Mouse (Mus musculus) liver, embryonic 14.5 days (tissue): Measurements from ENCODE around the gene Hist1h4n. TPM values are rescaled to one million over a fixed set of nuclear protein-coding genes. Genes with fewer than 3 reads are reported as not detected.
"Not testable (repeated sequence)": the region's sequence is repeated elsewhere in the genome, so short reads cannot be mapped to it uniquely, and the experiment has no call there.

Source experiments
- ATAC-seq: fragments of 200-750 bp; cut with Nextera tagmentation; 2 replicates; pipeline ENCODE4 v1.8.0; 2017; ENCODE audit warnings: moderate number of reproducible peaks, mild to moderate bottlenecking, moderate library complexity; ENCODE audit not compliant: insufficient read depth
- DNase-seq, 3 experiments: peaks; one replicate each; pipeline ENCODE4 v3.0.0-alpha.2; 2012 to 2013; ENCODE audit warnings: low read depth in 3 of 3, low spot score in 3 of 3
- H3K27ac ChIP-seq: fragments of 300-500 bp; sonication (generic); 2 replicates; pipeline ENCODE4 v1.5.1; 2014; ENCODE audit warnings: moderate library complexity, mild to moderate bottlenecking, control low read depth, inconsistent platforms
- H3K27me3 ChIP-seq: fragments of 300-500 bp; sonication (generic); 2 replicates; pipeline ENCODE4 v1.6.1; 2014; ENCODE audit warnings: mild to moderate bottlenecking, low read length, moderate library complexity; ENCODE audit not compliant: control insufficient read depth, insufficient read depth
- H3K36me3 ChIP-seq: fragments of 300-500 bp; sonication (generic); replicated peaks from 2 replicates; pipeline ENCODE4 v1.6.1; 2014; ENCODE audit warnings: low read depth; ENCODE audit not compliant: control insufficient read depth, insufficient read depth
- H3K4me1 ChIP-seq, 2 experiments: fragments of 200-500 bp in 1 of 2; fragments of 300-500 bp in 1 of 2; sonication (generic) in 1 of 2; replicated peaks; 2 replicates each; pipeline ENCODE4 v1.6.1; 2012 to 2014; ENCODE audit warnings: antibody characterized with exemption in 1 of 2, inconsistent platforms in 1 of 2, low read length in 1 of 2; ENCODE audit not compliant: control insufficient read depth in 2 of 2, insufficient read depth in 2 of 2
- H3K4me2 ChIP-seq: fragments of 300-500 bp; sonication (generic); 2 replicates; pipeline ENCODE4 v1.6.1; 2014; ENCODE audit warnings: low read depth, mild to moderate bottlenecking, control low read depth, moderate library complexity
- H3K4me3 ChIP-seq, 2 experiments: fragments of 200-500 bp in 1 of 2; fragments of 300-500 bp in 1 of 2; sonication (generic) in 1 of 2; 2 replicates each; pipeline ENCODE4 v1.5.1; 2012 to 2014; ENCODE audit warnings: low read depth in 2 of 2, low read length in 2 of 2, mild to moderate bottlenecking in 2 of 2, control low read depth in 1 of 2, inconsistent platforms in 1 of 2, moderate library complexity in 1 of 2; ENCODE audit not compliant: insufficient read depth in 1 of 2
- H3K9ac ChIP-seq: fragments of 300-500 bp; sonication (generic); replicated peaks from 2 replicates; pipeline ENCODE4 v1.6.1; 2014; ENCODE audit warnings: mild to moderate bottlenecking, control low read depth, moderate library complexity
- H3K9me3 ChIP-seq: fragments of 300-500 bp; sonication (generic); 2 replicates; pipeline ENCODE4 v1.6.1; 2016; ENCODE audit warnings: low read length, mixed read lengths; ENCODE audit not compliant: control insufficient read depth
- CTCF ChIP-seq: IDR thresholded peaks from 2 replicates; pipeline ENCODE4 v1.5.1; 2016; ENCODE audit warnings: antibody characterized with exemption, low read depth, control low read depth
- EP300 ChIP-seq: IDR thresholded peaks from 2 replicates; pipeline ENCODE4 v1.6.1; 2016; ENCODE audit warnings: antibody characterized with exemption, low read depth
- WGBS: fragments of 180-500 bp; shearing (Covaris S2); extraction: QIAGEN DNeasy Blood & Tissue Kit; methylation state at CpG from one replicate; pipeline ENCODE4 v1.1.7; 2014; ENCODE audit not compliant: insufficient replicate concordance; 5-methylcytosine and 5-hydroxymethylcytosine counted together
- polyA plus RNA-seq, 2 experiments: library from polyadenylated mRNA; depleted of rRNA in 1 of 2; stranded (reverse) in 1 of 2; unstranded in 1 of 2; fragments of >200 nt; fragmentation: Nextera tagmentation in 1 of 2; extraction: Ambion mirVana in 1 of 2; gene quantifications; 2 replicates each; pipeline versions ENCODE4 v1.2.1 to v1.2.3; 2012 to 2014

Hist1h4n gene
- polyA plus RNA-seq, 2 experiments = 35.5 to 50.3 TPM

DNA sequence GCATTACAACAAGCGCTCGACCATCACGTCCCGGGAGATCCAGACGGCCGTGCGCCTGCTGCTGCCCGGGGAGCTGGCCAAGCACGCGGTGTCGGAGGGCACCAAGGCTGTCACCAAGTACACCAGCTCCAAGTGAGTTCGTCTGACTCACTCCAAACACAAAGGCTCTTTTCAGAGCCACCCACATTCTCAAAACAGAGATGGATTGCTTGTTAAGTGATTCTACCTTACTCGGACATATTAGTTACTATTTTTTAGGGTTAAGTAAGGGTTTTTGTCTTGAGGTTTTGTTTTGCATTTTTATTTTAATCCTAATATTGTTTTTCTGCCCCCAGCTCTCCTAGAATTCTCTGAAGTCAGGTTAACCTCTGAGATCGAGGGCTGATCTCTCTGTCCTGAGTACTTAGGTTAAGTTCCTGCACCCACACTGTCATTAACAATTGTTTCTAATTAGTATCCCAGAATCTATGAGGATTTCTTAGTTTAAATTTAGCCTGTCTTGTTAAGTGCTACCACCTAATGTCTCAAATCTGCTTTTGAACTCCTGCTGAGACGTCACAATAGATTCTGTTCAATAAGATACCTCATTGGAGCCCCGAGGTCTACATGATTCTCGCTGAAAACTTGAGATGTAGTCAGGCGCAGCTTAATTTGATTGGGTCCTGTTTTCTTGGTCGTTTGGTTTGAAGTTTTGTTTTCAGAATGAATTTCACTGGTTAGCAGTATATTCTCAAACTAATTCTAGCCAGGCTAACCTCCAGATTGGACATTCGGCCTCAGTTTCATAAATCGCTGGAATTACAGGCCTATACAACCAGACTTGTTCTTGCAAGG, 44.0 kb downstream of the Hist1h4n start:
- DNase-seq = peak in 1 of 3 experiments; percentile 51
- WGBS = 20% methylated on average over 14 of the region's 21 CpGs
- Histone ChIP-seq H3K27ac (peak overlapping the region; percentile 84), H3K4me3 (peak overlapping the region; percentile 50 to 56), H3K4me2 (peak overlapping the region; percentile 90), H3K36me3 (no peaks in the 10 kb centered on the region), H3K27me3 (no peaks in the 10 kb centered on the region), H3K9ac (peak overlapping the region; percentile 75), H3K9me3 (no peaks in the 10 kb centered on the region), H3K4me1 (peaks cover 26 to 31% of the 10 kb centered on the region in 2 experiments)
- TF ChIP-seq CTCF (no peak), EP300 (no peak; the same call in 1 of the 2 replicates)
- ATAC-seq = peak; percentile 19

DNA sequence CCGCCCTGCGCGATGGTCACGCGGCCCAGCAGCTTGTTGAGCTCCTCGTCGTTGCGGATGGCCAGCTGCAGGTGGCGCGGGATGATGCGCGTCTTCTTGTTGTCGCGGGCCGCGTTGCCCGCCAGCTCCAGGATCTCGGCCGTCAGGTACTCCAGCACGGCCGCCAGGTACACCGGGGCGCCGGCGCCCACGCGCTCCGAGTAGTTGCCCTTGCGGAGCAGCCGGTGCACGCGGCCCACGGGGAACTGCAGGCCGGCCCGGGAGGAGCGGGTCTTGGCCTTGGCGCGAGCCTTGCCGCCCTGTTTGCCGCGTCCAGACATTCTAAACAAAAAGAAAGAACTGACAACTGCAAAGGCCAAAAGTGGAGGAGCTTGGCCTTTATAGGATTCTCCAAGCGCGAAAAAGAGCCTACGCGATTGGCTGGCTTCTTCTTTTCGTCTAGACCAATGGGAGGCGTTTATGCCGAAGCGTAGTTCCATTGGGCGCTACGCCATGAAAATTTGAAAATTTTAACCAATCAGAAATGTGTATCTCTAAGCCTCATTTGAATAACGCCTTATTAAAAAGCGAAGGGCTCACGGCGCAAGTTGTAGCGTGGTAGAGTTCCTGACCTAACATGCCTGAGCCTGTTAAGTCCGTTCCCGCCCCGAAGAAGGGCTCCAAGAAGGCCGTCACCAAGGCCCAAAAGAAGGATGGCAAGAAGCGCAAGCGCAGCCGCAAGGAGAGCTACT, 44.9 kb downstream of the Hist1h4n start, which contains the start of the genes Hist1h2an and Hist1h2bp:
Gene Hist1h2an (minus strand): TSS at position 320 of the 731 bp plus-strand sequence.
Gene Hist1h2bp (plus strand): TSS at position 563 of the 731 bp plus-strand sequence.
- TF ChIP-seq CTCF (0 out of 2 replicates have a peak, but pooled peaks have one; percentile 9), EP300 (peak; percentile 52; the same call in 1 of the 2 replicates)
- peak; percentile 81 for ATAC-seq
- WGBS = under 1% methylated on average over 37 of the region's 63 CpGs
- peak within 1 kb of the TSS; percentile 96 for H3K9ac ChIP-seq
- H3K27me3 ChIP-seq, H3K9me3 ChIP-seq, H3K36me3 ChIP-seq: not testable (repeated sequence)
- H3K4me2 ChIP-seq = peak within 1 kb of the TSS; percentile 90
- peak within 1 kb of the TSS; percentile 95 for H3K27ac ChIP-seq
- peak; percentile 94 to 97 (median 96) for DNase-seq
- H3K4me1 ChIP-seq = peaks cover 26 to 31% of the 10 kb centered on the region in 2 experiments
- peak within 1 kb of the TSS; percentile 56 to 69 for H3K4me3 ChIP-seq

DNA sequence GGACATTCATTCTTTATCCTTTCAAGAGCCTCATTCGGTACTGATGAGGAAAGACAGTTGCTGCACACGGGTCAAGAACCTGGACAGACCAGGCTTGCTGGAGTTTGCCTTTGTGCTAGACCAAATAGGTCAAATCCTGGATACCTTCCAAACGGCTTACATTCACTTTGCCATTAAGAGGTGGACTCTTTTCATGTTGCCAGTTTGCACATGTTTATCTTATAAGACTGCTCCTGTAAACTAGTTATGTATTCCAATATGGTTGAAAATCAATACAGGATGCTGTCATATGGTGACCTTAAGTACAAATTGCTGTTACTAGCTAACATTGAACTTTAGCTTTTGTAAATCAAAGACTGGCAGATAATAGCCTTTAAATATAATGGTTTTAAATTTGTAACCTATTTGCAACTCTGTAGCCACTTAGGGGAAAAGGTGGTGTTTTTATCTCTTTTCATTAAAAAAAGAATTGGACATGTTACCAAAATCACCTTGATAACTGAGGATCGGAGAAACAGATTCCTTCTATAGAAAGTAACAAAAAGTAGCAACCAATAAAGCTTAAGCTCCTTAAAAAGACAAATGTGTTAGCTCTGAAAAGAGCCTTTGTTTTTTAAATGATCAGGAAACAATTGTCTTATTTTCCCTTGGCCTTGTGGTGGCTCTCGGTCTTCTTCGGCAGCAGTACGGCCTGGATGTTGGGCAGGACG, 45.7 kb downstream of the Hist1h4n start:
- DNase-seq (peak in 1 of 3 experiments; percentile 64), ATAC-seq (no peak)
- TF ChIP-seq EP300 (0 out of 2 replicates have a peak, but pooled peaks have one; percentile 30), CTCF (no peak)
- WGBS = 4% methylated on average over 8 of the region's 8 CpGs
- Histone ChIP-seq H3K9me3 (no peaks in the 10 kb centered on the region), H3K4me3 (peak overlapping the region; percentile 56 to 69), H3K27ac (peak overlapping the region; percentile 95), H3K36me3 (no peaks in the 10 kb centered on the region), H3K9ac (peak overlapping the region; percentile 96), H3K4me1 (peaks cover 28 to 32% of the 10 kb centered on the region in 2 experiments), H3K4me2 (peak overlapping the region; percentile 90), H3K27me3 (no peaks in the 10 kb centered on the region)

DNA sequence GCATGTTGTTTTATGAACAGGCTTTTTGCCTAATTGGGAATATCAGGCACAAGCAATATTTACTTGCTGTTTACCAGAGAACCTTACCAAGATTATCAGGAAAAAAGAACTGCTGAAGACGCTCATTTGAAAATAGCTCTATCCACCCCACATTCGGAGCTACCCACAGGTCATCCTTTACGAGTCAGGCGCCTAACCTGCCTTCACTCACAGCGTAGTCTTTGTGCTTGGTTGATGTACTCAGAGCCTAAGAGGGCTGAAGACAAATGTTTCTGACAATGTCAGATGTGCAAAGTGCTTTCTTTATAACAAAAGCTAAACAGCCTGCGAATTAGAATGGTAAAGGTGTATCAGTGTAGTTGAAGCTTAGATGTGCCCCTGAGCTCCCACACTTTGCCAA, 47.7 kb downstream of the Hist1h4n start:
- no peaks in the 10 kb centered on the region for H3K9me3 ChIP-seq
- H3K4me3 ChIP-seq = peak overlapping the region in 1 of 2 experiments; percentile 54; a peak in 1 of 4 replicates
- 56% methylated on average over 6 of the region's 6 CpGs for WGBS
- H3K4me2 ChIP-seq = peak overlapping the region; percentile 90
- no peaks in the 10 kb centered on the region for H3K27me3 ChIP-seq
- H3K27ac ChIP-seq = peak overlapping the region; percentile 95
- H3K36me3 ChIP-seq = no peaks in the 10 kb centered on the region
- peaks cover 30 to 32% of the 10 kb centered on the region in 2 experiments for H3K4me1 ChIP-seq
- peak overlapping the region; percentile 96 for H3K9ac ChIP-seq
- ATAC-seq = no peak
- no peak for TF ChIP-seq EP300
- TF ChIP-seq CTCF = no peak
- DNase-seq = no peak
